Mouse (Mus musculus) intestine, embryonic 15.5 days (tissue): ENCODE measurements around the gene Zfp385b. TPM values are rescaled to one million over a fixed set of nuclear protein-coding genes. Genes with fewer than 3 reads are reported as not detected.
A peak's percentile ranks its signal among the peaks of the same experiment; 100 is the strongest.

Source experiments
- ATAC-seq: fragments of 200-750 bp; cut with Nextera tagmentation; 2 replicates; pipeline ENCODE4 v1.8.0; 2017; ENCODE audit warnings: moderate TSS enrichment, moderate library complexity
- H3K27ac ChIP-seq: fragments of 300-500 bp; sonication (generic); 2 replicates; pipeline ENCODE4 v1.5.1; 2015; ENCODE audit warnings: mild to moderate bottlenecking, inconsistent platforms
- H3K27me3 ChIP-seq: fragments of 300-500 bp; sonication (generic); replicated peaks from 2 replicates; pipeline ENCODE4 v1.6.1; 2015; ENCODE audit warnings: inconsistent platforms
- H3K36me3 ChIP-seq: fragments of 300-500 bp; sonication (generic); 2 replicates; pipeline ENCODE4 v1.6.1; 2015; ENCODE audit warnings: inconsistent platforms
- H3K4me1 ChIP-seq: fragments of 300-500 bp; sonication (generic); replicated peaks from 2 replicates; pipeline ENCODE4 v1.6.1; 2015; ENCODE audit warnings: inconsistent platforms
- H3K4me2 ChIP-seq: fragments of 300-500 bp; sonication (generic); replicated peaks from 2 replicates; pipeline ENCODE4 v1.6.1; 2015; ENCODE audit warnings: mild to moderate bottlenecking, inconsistent platforms
- H3K4me3 ChIP-seq: fragments of 300-500 bp; sonication (generic); replicated peaks from 2 replicates; pipeline ENCODE4 v1.5.1; 2015; ENCODE audit warnings: inconsistent platforms
- H3K9ac ChIP-seq: fragments of 300-500 bp; sonication (generic); 2 replicates; pipeline ENCODE4 v1.6.1; 2015; ENCODE audit warnings: inconsistent platforms
- H3K9me3 ChIP-seq: fragments of 300-500 bp; sonication (generic); 2 replicates; pipeline ENCODE4 v1.6.1; 2016; ENCODE audit warnings: inconsistent platforms
- WGBS: fragments of 180-500 bp; shearing (Covaris S2); methylation state at CpG from one replicate; pipeline ENCODE4 v1.1.7; 2015; 5-methylcytosine and 5-hydroxymethylcytosine counted together
- polyA plus RNA-seq: library from polyadenylated mRNA; unstranded; fragments of >200 nt; fragmentation: Nextera tagmentation; extraction: Ambion mirVana; gene quantifications from 2 replicates; pipeline ENCODE4 v1.2.1, GENCODE M21; 2015

Gene Zfp385b
- polyA plus RNA-seq, 1 experiment from 2014 or later = 7.5 TPM

DNA sequence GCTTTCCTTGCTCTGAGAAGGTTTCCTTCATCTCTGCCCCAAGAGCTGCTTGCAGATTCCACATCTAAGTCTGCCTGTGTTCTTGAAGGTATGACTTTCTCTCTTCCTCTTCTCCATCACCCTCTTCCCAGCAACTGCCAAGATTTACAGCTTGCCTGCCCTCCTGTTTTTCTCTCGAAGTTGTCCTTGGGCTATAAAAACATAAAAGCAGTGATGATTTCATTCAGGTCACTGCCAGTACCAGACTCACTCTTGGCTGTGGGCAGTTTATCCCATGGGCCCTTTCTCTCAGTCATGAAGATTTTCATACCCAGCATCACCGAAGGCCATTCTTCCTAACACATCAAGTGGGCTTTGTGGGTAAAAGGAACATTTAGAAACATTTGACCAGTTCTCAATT lies 89.2 kb downstream of the Zfp385b start:
- Histone ChIP-seq H3K4me2 (no peak overlapping the region), H3K27ac (no peak overlapping the region), H3K4me1 (no peaks in the 10 kb centered on the region), H3K4me3 (no peak overlapping the region), H3K9me3 (no peaks in the 10 kb centered on the region), H3K27me3 (no peaks in the 10 kb centered on the region), H3K36me3 (no peaks in the 10 kb centered on the region), H3K9ac (no peak overlapping the region)
- no peak for ATAC-seq
- 64% methylated on average over 2 of the region's 2 CpGs for WGBS

DNA sequence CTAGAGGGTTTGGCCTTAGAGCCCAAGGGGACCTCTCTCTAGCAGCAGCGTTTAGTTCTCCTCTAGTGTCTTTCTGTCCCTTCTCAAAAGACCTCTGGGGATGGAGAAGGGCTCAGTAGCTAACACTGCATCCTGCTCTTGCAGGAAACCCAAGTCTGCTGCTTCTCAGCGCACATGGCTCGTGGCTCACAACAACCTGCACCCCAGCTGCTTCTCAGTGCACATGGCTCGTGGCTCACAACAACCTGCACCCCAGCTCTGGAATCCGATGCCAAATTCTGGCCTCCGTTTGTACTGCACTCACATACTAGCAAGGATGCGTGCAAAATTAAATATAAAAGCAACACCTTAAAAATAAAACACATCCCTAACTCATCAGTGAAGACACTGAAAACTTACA lies 92.6 kb downstream of the Zfp385b start:
- Histone ChIP-seq H3K9ac (no peak overlapping the region), H3K27ac (no peak overlapping the region), H3K36me3 (no peaks in the 10 kb centered on the region), H3K4me1 (no peaks in the 10 kb centered on the region), H3K27me3 (no peaks in the 10 kb centered on the region), H3K4me3 (no peak overlapping the region), H3K9me3 (no peaks in the 10 kb centered on the region), H3K4me2 (no peak overlapping the region)
- no peak for ATAC-seq
- 80% methylated on average over 7 of the region's 7 CpGs for WGBS

DNA sequence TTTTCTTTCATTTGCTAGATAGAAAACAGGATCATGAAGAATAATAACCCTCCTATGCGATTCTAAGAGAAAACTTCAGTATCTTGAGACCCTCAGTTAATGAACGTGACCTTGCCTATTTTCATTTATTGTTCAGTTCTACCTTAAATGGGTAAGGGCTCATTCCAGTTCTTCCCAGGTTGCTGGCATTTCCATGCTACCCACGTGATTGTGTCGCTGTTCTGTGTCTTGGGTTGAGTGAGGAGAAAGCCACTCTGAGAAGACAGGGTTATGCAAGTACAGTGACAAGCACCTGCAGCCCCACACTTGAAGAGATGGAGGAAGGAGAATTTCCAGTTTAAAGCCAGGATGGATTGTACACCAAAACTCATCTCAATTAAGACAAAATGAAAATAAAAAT lies 98.6 kb downstream of the Zfp385b start:
- H3K4me1 ChIP-seq = no peaks in the 10 kb centered on the region
- H3K36me3 ChIP-seq = no peaks in the 10 kb centered on the region
- no peak overlapping the region for H3K27ac ChIP-seq
- no peak overlapping the region for H3K4me2 ChIP-seq
- H3K27me3 ChIP-seq = no peaks in the 10 kb centered on the region
- H3K9me3 ChIP-seq = no peaks in the 10 kb centered on the region
- 86% methylated on average over 4 of the region's 4 CpGs for WGBS
- no peak for ATAC-seq
- no peak overlapping the region for H3K4me3 ChIP-seq
- H3K9ac ChIP-seq = no peak overlapping the region

DNA sequence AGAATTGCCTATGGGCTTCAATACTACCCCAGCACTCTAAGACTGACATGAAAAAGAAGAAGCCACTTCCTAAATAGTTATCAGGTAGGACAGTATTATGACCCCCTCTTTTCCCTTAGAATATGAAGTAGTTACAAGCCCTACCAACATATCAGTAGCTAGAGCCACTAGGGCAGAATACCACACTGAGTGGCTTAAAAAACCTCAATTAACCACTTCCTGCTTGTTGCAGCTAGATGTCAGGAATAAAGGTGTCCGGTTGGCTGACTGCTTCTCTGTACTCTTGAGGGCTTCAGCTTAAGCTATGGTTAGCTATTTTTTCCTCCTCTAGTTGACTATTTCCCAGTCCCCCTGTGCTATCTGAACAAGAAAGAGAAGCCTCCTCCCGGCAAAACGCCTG lies 103.1 kb downstream of the Zfp385b start:
- no peaks in the 10 kb centered on the region for H3K27me3 ChIP-seq
- no peak overlapping the region for H3K4me2 ChIP-seq
- WGBS = 86% methylated on average over 3 of the region's 3 CpGs
- no peak overlapping the region for H3K4me3 ChIP-seq
- ATAC-seq = no peak
- no peaks in the 10 kb centered on the region for H3K9me3 ChIP-seq
- H3K27ac ChIP-seq = no peak overlapping the region
- H3K36me3 ChIP-seq = no peaks in the 10 kb centered on the region
- no peak overlapping the region for H3K9ac ChIP-seq
- no peaks in the 10 kb centered on the region for H3K4me1 ChIP-seq

DNA sequence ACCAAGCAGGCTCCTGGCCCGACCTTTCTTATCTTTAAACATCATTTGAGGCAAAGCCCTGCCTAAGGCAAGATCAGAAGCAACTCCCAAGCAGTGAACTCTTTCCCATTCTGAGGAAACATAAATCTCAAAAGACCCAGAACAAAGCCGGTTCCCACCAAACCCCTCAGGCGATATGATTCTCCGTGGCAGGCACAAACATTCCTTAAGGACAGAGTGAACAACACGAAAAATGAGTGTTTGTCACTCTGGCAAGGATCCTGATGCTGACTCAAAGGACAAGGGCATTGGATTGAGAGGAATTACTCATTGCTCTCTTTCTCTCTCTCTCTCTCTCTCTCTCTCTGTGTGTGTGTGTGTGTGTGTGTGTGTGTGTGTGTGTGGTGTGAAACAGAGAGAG lies 105.6 kb downstream of the Zfp385b start:
- Histone ChIP-seq H3K9ac (no peak overlapping the region), H3K36me3 (no peaks in the 10 kb centered on the region), H3K4me2 (no peak overlapping the region), H3K4me3 (no peak overlapping the region), H3K9me3 (no peaks in the 10 kb centered on the region), H3K27ac (no peak overlapping the region), H3K4me1 (no peaks in the 10 kb centered on the region), H3K27me3 (no peaks in the 10 kb centered on the region)
- no peak for ATAC-seq
- 32% methylated on average over 5 of the region's 5 CpGs for WGBS

DNA sequence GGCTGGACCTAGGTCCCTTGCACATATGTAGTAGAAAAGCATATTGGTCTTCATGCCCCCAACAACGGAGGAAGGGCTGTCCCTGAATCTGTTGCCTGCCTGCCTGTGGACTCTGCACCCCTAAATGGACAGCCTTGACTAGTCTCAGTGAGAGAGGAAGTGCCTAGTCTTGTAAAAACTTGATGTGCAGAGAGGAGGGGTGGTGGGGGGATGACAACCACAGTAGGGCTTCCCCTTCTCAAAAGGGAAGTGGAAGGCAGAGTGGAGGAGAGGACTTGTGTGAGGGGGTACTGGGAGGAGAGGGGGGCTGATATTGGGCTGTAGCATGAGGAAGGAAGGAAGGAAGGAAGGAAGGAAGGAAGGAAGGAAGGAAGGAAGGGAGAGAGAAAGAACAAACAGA lies 107.7 kb downstream of the Zfp385b start:
- Histone ChIP-seq H3K36me3 (no peaks in the 10 kb centered on the region), H3K27me3 (no peaks in the 10 kb centered on the region), H3K27ac (no peak overlapping the region), H3K9me3 (no peaks in the 10 kb centered on the region), H3K4me1 (no peaks in the 10 kb centered on the region), H3K4me3 (no peak overlapping the region), H3K9ac (no peak overlapping the region), H3K4me2 (no peak overlapping the region)
- ATAC-seq = no peak
- whole genome bisulfite sequencing = 61% methylated on average over 1 of the region's 1 CpGs

DNA sequence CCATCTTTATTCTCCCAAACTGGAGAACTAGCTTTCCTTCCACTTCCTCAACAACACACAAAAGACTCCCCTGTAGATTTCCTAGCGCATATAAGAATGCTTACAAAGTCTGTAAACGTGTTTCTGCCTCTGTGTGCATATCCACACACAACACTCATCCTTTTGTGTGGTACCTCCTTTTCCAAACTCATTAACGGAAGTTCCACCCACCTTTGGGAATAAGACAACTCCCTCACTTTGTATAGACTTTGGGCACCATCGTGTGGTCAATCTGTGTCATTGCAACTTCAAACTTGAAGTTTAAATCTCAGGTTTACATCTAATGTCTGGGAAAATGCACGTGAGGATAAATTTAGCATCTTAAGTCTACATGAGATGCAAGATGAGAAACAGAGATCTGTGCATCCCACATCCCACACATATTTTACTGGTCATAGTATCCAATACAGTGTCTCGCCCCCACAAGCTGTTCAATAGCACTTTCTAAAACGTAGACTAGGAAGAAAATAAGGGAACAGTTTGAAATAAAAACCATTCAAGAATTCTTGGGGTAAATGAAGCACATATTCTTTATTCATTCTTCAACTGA lies 110.1 kb downstream of the Zfp385b start:
- no peak overlapping the region for H3K27ac ChIP-seq
- H3K9me3 ChIP-seq = no peaks in the 10 kb centered on the region
- 27% methylated on average over 7 of the region's 7 CpGs for WGBS
- no peaks in the 10 kb centered on the region for H3K4me1 ChIP-seq
- no peak overlapping the region for H3K4me2 ChIP-seq
- no peak overlapping the region for H3K9ac ChIP-seq
- no peaks in the 10 kb centered on the region for H3K36me3 ChIP-seq
- H3K4me3 ChIP-seq = no peak overlapping the region
- no peak for ATAC-seq
- H3K27me3 ChIP-seq = no peaks in the 10 kb centered on the region

DNA sequence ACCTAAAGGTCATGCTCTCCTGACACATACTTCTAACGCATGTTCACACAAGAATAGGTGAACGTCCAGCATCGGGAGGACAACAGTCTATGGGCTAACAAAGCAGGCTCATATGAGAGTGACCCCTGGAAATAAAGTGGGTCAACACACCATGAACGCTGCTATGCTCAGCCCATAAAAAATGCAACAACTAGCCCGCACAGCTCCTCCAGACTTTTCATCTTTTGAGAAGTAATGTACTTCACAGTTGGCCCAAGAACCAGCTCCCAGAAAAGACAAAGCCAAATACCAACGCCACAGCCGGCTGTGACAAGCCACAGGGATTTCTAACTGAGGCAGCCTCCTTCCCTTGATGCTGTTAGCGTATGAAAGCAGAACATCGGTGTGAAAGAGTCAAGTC lies 112.3 kb downstream of the Zfp385b start:
- Histone ChIP-seq H3K27me3 (no peaks in the 10 kb centered on the region), H3K9me3 (no peaks in the 10 kb centered on the region), H3K36me3 (no peaks in the 10 kb centered on the region), H3K4me3 (no peak overlapping the region), H3K27ac (no peak overlapping the region), H3K4me1 (no peaks in the 10 kb centered on the region), H3K4me2 (no peak overlapping the region), H3K9ac (no peak overlapping the region)
- WGBS = 73% methylated on average over 9 of the region's 9 CpGs
- ATAC-seq = no peak

DNA sequence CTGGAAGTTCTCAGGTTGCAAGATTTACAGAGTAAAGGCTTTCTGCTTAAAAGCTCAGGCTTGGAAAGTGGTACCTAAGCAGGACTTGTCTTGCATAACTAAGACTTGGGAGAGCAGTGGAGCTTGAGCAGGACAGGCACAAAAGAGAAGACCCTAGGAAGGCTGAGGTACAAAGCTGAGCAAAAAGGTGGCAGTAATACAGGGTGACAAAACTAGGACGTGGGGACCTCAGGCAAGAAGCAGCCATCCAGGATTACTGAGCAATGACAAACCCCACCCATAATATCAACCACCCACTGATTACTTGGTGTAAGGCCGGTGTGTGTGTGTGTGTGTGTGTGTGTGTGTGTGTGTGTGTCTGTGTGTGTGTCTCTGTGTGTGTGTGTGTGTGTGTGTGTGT lies 114.0 kb downstream of the Zfp385b start:
- no peak overlapping the region for H3K4me2 ChIP-seq

DNA sequence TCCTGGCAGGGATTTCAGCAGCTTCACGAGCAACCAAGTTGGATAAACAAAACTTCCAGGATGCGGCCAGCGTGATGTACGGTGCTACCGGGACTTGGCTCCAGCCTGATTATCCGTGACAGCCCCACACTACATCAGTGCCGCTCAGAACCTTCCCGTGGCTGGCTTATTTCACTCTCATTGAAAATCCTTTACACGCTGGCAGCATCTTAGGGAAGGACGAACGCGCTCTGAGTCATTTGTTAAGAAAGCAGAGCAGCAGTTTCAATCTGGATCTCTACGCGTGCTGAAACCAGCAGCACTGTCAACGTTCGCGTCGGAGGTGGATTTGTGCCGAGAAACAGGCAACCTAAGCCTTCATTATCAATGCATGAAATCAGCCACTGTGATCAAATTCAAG lies 116.4 kb downstream of the Zfp385b start:
- no peaks in the 10 kb centered on the region for H3K27me3 ChIP-seq
- H3K9ac ChIP-seq = no peak overlapping the region
- WGBS = 36% methylated on average over 19 of the region's 19 CpGs

More for the DNA sequence above, 114.0 kb downstream of the Zfp385b start:
- WGBS = 65% methylated on average over 2 of the region's 2 CpGs
- Histone ChIP-seq H3K27ac (no peak overlapping the region), H3K9me3 (no peaks in the 10 kb centered on the region), H3K4me1 (no peaks in the 10 kb centered on the region), H3K27me3 (no peaks in the 10 kb centered on the region), H3K4me3 (no peak overlapping the region), H3K9ac (no peak overlapping the region), H3K36me3 (no peaks in the 10 kb centered on the region)
- no peak for ATAC-seq

DNA sequence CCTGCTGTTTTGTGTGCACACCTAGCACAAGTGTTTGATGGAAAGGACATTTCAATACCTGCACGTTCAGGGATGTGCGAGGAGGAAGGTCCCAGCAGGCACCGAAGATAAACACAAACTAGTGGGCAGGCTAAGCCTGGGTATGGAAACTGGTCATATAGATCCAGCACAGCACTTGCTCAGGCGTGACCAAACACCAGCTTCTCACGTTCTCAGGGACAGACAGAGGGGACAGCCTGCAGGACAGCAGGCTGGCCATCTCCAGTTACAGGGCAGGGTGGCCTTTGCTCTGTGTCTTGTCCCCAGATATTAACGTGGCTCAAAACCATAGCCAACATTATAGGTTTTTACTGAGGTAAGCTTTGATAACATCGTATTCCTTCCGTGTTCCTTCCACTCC lies 128.3 kb downstream of the Zfp385b start:
- no peaks in the 10 kb centered on the region for H3K36me3 ChIP-seq
- no peak overlapping the region for H3K4me3 ChIP-seq
- no peak overlapping the region for H3K4me2 ChIP-seq
- no peak overlapping the region for H3K27ac ChIP-seq
- no peak overlapping the region for H3K9ac ChIP-seq
- no peaks in the 10 kb centered on the region for H3K4me1 ChIP-seq
- no peaks in the 10 kb centered on the region for H3K27me3 ChIP-seq
- 76% methylated on average over 8 of the region's 8 CpGs for WGBS
- no peaks in the 10 kb centered on the region for H3K9me3 ChIP-seq
- no peak for ATAC-seq

More for the DNA sequence above, 116.4 kb downstream of the Zfp385b start:
- H3K4me1 ChIP-seq = no peaks in the 10 kb centered on the region
- no peaks in the 10 kb centered on the region for H3K9me3 ChIP-seq
- ATAC-seq = no peak
- H3K4me2 ChIP-seq = peak overlapping the region; percentile 58
- H3K36me3 ChIP-seq = no peaks in the 10 kb centered on the region
- peak overlapping the region; percentile 26 for H3K4me3 ChIP-seq
- no peak overlapping the region for H3K27ac ChIP-seq

DNA sequence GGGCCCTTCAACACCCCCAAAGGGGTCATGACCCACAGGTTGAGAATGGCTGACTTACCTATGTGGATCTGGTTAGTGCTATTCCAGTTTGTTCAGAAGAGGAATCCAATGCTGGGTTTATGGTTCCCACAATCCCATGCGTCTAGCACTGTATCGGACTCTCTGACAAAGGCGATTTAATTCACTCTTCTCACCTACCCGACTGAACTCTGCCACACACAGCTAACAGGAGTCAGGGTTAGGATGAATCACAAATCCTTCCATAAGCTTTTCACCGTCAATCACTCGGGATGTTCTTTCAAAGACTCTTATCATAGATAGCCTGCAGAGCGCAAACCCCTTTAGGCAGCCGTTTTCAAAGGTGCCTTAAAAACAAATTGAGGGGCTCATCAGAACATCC lies 129.1 kb downstream of the Zfp385b start:
- WGBS = 81% methylated on average over 8 of the region's 8 CpGs
- no peaks in the 10 kb centered on the region for H3K4me1 ChIP-seq
- H3K4me3 ChIP-seq = no peak overlapping the region
- no peak for ATAC-seq
- no peaks in the 10 kb centered on the region for H3K36me3 ChIP-seq
- no peak overlapping the region for H3K4me2 ChIP-seq
- H3K27ac ChIP-seq = no peak overlapping the region
- no peaks in the 10 kb centered on the region for H3K9me3 ChIP-seq
- no peaks in the 10 kb centered on the region for H3K27me3 ChIP-seq
- no peak overlapping the region for H3K9ac ChIP-seq

DNA sequence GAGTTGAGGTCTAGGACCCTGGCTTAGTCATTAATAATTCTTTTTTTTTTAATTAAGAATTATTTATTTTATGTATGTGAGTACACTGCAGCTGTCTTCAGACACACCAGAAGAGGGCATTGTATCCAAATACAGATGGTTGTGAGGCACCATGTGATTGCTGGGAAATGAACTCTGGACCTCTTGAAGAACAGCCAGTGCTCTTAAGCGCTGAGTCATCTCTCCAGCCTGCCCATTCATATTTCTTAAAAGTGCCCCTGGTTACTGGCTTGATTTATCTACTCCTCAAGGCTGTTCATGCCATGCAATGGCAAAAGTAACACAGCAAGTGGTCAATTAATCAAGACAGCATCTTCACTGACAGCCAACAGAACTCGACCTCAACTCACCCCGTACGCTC lies 130.8 kb downstream of the Zfp385b start:
- H3K27me3 ChIP-seq = no peaks in the 10 kb centered on the region
- H3K4me1 ChIP-seq = no peaks in the 10 kb centered on the region
- no peaks in the 10 kb centered on the region for H3K36me3 ChIP-seq
- no peak overlapping the region for H3K4me3 ChIP-seq
- H3K9me3 ChIP-seq = no peaks in the 10 kb centered on the region
- H3K4me2 ChIP-seq = no peak overlapping the region
- H3K9ac ChIP-seq = no peak overlapping the region
- no peak for ATAC-seq
- 74% methylated on average over 4 of the region's 4 CpGs for WGBS
- no peak overlapping the region for H3K27ac ChIP-seq
